Mouse (Mus musculus) urinary bladder, adult 2 months (tissue): Measurements from ENCODE around the gene Ccdc88c. TPM values are rescaled to one million over a fixed set of nuclear protein-coding genes. Genes with fewer than 3 reads are reported as not detected.

ENCODE experiments used
- DNase-seq: peaks from one replicate; pipeline ENCODE4 v3.0.0; 2022; ENCODE audit warnings: low spot score
- polyA plus RNA-seq: library from polyadenylated mRNA; depleted of rRNA; stranded (reverse); fragments of >200 nt; gene quantifications from 2 replicates; pipeline ENCODE4 v1.2.3, GENCODE M21; 2012; rRNA removed

Ccdc88c gene
- polyA plus RNA-seq, result 14.3 and 23.3 TPM in 2 replicates

DNA sequence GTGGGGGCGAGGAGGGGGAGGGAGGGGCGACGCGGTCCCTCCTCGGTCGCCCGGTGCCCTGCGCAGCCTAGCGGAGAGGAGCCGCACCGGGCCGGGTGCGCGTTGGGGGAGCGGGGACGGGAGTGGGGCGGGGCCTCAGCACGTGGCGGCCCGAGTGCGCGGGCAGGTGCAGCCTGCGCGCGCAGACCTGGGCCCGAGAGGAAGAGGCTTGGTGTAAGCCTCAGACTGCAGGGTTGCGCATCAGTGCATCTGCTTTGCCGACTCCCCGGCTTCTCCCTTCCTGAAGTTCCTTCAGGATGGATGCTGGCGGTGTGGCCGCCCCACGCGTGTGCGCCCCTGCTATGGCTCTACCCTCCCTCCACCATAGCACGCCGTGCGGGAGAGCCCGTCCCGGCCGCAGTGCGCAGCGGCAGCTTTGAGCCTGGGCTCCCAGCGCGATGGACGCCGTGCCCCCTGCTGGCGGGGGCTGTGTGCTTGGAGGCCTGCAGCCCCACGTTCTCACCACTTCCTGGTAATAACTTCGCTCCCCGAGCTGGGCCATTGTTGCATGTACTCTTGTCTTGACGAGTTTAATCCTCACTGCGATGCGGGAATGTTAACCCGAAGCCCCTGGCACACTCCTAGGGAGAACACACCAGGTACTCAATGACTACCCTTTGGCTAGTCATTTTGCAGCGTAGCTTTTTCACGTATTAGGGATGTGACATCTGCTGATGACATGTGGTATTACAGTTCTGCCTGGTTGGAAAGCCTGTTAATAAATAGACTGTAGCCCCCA lies at the start of gene Ccdc88c:
TSS of gene Ccdc88c (minus strand) at position 103 of the 778 bp plus-strand sequence.
- DNase-seq, result peak; percentile 74

DNA sequence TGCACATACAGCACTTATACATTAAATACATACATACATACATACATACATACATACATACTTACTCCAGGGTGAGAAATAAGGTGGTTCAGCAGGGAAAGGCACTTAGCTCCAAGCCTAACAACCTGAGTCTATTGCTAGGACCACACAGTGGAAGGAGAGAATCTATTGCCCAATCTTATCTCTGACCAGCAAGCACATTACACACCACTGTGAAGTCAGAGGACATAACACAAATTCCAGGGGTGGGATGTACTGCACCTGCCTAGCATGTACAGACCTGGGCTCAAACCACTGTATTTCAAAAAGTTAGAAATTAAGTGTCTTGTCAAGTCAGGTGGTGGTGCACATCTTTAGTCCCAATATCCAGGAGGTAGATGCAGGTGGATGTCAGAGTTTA lies 49.1 kb upstream of the Ccdc88c start:
- DNase-seq, result no peak

DNA sequence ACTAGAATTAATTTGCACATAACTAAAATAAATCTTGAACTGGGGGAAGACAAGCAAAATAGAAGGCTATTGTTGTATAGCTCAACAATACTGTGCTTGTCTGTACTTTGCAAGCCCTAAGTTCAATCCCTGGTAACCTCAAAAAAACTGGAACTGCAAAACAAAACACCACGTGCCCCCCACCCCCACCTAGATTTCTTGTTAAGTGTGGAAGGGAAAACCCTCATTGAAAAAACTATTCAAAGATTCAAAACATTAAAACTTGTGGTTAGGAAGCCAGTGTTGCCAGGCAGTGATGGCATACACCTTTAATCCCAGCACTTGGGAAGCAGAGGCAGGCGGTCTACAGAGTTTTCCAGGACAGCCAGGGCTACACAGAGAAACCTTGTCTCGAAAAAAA lies 46.6 kb upstream of the Ccdc88c start:
- DNase-seq, result no peak

DNA sequence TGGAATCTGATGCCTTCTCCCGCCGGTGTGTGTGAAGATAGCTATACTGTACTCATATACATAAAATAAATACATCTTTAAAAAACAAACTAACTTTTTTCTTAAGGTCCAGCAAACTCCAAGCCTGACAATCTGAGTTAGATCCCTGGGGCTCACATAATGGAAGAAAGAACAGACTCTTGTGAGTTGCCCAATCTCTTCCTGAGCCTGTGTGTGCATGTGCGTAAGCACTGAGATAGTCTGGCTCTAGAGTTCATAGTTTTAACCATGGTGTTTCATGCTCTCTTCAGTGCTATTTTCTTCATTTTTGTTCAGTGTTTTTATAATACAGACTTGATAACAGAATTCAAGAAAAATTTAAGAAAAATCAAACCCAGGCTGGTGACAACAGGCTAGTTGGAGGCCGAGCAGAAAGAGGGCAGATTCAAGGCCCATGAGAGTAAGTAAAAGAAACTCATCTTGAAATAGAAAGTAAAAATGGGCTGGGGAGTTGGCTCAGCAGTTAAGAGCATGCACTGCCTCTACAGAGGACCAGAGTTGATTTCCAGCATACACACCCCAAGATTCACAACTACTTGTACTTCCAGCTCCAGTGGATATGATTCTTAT lies 46.1 kb upstream of the Ccdc88c start:
- no peak for DNase-seq

DNA sequence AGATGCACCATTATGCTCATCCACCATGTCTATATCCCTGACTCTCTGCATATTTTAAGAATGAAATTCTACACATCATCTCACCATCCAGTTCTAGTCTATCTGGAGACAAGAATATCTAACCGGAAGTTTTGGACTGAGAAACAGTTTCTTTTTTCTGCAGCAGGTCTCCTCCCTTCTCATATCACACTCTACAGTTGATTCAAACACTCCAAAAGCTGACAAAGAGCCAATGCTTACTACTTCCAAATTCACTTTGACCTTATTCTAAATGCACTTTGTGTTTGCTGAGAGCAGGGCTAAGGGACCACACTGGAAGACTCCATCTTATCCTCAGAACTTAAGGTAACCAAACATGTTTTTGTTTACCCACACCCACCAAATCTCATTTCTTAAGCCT lies 41.0 kb upstream of the Ccdc88c start:
- no peak for DNase-seq

DNA sequence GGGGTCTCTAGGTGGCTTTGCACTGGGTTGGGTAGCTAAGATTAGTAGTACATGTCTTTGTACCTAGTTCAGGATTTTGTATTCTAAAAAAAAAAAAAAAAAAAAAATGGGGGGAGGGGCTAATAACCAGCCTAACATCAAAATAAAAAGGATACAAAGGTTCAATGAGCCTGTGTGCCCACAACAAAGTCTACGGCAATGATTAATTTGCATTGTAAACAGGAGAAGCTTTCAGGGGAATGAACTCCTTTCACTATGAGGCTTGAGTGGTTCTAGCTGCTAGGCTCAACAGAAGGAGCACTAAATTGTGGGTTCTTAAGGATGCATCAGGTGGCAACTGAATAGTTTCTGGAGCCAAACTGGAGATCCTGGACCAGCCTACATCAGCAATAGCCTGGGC lies 37.5 kb upstream of the Ccdc88c start:
- no peak for DNase-seq

DNA sequence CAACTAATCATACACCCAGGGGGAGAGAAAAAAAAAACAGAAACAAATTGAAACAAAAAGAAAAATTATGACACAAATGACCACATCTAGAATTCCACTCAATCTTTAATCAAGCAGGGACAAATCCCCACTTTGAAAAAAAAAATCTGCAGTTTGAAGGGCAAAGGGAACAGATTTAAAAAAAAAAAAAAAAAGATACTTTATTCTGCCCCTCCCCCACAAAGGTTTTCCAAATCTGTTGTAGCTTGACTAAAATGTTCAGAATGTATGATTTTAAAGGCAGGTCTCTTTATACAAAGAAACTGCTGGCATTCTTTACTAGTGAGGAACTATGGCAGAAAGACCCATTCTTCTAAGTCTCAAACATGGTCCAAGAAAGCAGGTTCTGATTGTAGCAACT lies 11.1 kb upstream of the Ccdc88c start:
- DNase-seq, result no peak

DNA sequence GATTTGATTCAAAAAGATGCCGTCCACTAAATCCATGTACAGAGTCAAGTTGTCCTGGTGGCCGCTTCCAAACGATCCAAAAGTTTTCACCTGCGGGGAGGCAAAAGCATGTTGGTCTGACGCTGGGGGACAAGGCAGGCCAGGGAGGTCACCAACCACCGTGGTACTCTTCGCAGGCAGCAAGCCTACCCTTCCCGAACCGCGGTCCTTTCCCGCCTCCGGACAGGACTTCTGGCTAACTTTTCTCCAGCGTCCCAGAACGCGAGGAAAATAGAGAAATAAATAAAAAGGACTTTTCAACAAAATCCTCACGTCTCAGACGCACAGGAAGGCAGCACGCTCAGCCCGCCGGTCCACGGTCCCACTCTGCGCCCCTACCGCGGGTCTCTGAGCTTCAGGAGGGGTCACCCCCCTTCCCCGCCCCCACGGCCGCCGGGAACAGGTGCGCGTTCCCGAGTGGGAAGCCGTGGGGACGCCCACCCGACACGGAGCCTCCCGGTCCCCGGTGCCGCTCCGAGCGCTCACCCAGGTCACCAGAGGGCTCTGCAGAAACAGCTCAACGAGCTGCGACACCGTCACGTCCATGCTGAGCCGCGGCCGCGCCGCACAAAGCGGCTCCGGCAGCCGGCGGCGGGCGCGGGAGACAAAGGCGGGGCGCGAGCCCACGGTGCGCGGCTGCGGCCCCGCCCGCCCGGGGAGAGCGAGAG lies 456 bp downstream of the Ccdc88c start:
- no peak for DNase-seq

DNA sequence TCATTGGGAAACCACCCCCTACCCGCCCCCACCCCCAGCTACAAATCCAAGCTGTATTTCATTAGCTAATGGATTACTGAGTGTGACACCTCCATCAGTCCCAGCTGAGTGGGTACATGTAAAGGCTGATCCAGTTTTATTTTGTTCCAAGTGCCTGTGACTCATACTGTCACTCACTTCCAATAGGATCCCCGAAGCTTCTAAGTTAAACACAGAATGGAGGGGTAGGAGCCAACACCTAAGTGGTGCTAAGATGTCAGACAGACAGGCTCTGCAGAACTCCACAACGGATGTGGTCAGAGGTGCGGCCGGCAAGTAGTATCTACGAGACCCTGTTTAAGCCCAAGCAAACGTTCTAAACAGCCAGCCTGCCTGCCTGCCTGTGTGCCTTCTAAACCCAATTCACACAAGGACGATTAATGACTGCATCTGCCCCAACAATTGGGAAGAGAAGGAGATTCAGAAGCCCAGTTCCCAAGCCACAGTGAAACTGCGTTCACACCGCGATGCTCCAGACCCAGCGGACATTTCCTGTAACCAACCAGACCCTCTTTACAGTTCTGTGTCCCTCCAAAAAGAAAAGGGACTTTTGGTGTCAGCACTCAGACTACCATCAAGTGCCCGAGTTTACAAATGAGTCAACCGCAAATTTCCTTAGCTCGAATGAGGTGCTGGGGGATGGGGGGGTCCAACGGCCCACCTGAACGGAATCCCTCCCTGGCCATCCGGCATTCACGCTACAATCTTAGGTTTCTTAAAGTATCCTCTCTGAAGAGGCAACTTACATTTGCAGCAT lies 1.2 kb downstream of the Ccdc88c start:
- no peak for DNase-seq

DNA sequence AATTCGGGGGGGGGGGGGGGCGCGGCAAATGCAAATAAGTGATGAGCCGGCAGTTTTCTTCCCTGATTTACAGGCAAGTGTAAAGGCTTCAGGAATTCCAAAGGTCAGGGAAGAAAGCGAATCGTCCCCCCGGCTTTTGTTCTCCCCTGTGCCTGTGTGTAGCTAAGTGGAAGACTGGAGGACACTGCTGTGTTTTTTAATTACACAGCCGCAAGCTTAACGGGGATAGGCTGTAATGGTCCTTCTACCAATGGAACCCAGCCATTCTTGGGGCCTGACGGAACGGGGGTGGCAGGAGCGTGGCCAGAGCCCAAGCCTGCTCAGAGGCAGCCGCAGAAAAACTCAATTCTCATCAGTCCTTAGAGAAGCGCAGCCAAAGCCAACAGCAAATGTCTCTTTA lies 1.9 kb downstream of the Ccdc88c start:
- no peak for DNase-seq

DNA sequence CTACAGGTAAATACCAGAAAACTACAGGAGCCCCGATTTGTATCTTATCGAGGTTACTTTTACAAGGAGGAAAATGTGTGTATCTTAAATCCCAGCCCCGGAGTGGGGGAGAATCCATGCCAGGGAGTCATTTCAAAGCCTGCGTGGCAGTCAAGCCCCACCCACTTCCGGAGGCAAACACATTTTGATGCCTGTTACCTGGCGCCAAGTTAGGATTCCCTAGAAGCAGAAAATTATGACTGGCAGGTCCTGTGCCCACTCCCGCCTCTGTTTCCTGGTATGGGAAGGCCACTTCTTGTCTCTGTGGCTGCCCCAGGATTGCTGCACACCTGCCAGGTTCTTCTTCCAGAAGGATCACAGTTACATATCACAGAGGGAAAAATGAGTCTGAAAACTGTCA lies 2.3 kb downstream of the Ccdc88c start:
- no peak for DNase-seq

DNA sequence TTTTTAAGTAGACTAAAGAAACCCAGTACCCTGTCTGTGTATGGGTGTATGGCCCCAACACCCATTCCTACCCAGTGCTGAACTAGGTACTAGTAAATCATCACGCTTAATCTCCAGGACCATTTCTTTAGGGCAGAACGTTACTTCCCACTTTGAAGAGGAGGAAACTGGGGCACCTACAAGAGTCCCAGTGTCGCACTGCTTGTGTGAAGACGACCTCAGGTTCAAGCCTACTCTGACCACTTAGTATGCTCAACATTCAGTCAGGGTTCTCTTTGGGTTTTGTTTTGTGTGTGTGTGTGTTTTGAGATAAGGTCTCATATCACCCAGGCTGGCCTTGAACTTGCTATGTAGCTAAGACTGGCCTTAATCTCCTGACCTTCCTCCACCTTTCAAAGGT lies 2.8 kb downstream of the Ccdc88c start:
- DNase-seq, result no peak

DNA sequence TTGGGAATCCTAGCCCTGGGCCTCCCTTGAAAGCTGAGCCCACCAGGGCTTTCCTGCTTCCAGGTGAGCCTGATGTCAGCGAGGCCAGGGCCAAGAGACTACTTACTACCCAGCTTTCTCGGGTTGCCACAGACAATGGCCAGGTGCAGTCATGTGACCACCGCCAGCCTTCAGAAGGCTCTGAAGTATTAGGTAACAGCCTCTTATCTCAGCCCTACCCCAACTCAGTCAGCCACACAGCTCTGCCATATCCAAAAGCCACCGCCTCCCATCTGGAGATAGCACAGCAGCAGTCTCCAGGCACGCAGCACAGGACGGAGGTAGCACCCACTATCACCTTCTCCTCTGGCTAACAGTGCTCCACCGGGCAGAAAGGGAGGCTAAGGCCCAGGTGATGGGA lies 3.5 kb downstream of the Ccdc88c start:
- no peak for DNase-seq

DNA sequence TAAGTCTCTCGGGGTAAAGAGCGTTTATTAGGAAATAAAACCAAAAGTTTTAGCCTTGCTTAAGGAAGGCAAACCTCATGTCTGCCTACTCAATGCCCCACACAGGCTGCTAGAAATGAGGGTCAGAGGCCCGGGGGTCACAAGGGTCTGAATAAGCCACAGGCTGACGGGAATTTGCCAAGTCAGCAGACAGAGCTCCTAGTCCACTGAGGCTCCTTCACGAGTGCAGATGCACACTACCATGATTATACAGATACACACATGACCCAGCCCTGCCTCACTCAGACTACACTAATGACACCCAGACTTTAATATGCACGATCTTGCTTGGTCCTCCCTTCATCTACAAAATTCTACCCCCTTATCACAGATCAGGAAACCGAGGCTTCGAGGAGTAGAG lies 4.0 kb downstream of the Ccdc88c start:
- DNase-seq, result no peak

DNA sequence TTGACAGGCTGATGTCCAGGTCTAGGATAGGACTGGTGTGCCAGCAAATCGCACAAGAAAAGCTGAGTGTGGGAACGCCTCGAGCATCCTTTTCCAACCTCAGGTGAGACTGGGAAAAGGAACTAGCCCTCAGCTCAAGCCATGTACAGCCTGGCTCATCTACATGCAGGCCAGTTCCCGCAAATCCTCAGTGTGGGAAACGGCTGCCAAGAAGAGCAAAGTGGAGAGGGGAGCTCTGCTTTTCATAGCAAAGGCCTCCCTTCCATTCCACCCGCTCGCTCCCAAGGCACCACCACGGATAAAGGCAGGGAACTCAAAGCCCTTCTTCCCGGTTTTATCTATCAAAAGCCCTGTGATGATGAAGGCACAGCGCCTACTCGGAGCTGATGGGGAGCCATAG lies 5.7 kb downstream of the Ccdc88c start:
- DNase-seq, result peak; percentile 11

DNA sequence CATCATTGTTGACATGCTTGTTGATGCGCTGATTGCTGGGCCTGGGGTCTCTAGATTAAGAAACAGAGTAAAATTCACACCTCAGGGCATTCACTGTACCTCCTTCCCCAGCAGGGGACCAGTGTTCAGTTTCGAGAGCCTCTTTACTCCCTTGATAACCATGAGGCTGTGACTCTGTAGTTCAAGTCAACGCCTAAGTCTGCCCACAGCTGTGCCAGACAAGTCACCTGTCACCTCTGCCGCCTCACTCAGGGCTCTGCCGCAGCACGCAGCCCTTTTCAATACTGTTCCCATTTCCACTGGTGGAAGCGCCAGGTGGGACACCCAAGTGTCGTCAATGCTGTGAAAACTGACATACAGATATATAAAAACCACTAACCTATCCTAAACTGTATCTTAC lies 6.5 kb downstream of the Ccdc88c start:
- DNase-seq, result peak; percentile 13

DNA sequence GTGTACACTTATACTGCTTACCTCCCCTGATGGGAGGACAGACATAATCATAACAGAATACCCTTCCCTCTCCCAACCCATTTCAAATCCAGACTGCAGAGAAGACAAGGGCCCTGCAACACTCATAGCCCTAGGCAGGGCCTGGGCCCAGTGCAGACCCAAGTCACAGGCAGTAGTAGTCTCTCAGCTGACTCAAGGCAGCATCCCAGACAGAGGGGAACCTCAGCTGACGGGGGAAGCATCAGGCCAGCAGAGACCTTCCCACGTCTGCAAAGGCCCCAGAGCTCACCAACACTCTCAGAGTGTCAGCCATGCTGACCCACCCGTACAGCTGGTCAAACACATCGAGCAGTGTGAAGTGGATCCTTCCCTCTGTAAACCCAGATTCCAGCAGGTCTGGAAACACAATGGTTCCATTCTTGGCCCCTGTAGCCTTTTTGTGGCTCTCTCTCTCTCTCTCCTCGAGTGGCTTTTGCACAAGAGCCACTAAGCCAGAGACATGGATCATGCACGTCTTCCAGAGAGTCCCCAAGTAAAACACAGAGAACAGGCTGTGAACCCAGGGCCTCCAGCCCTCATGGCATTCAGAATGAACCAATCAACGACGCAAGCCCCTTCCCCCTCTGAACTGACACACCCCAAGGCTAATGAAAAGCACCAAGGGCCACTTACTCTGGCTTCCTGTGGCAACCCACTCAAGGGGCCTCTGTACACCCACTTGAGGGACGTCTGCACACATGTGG lies 7.2 kb downstream of the Ccdc88c start:
- peak; percentile 9 for DNase-seq

DNA sequence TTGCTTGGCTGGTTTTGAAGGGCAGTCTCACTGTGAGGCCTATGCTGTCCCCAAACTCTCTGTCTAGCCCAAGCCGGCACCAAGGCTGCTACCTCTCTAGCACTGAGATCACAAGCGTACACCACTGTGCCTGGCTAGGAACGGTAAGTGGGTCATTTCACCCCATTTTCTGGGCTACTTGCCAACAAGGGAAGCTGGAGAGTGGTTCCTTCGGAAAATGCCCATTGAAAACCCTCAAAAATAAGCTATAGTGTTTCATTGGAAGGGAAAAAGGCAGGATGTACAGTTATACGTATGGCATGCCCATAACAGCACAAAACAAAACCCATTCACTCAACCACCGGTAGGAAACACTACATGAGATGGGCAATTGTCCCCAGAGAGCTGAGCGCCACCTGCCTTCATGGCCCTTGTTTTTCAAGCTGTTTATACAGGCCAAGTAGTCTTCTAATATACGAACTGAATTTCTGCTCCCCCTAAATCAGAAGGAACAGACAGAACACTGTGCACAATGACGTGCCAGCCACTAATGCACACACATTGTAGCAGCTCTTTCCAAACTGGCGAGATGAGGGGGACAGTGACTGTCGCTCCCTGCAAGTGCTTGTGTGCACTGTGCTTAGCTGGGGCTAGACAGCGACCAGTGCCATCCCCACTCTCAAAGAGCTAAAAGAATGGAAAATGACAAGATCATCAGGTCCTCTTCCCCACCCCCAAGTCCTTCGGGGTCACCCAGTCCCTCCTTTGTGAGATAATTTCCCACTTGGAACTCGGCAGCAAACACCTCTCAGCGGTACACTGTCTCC lies 8.4 kb downstream of the Ccdc88c start:
- DNase-seq, result peak; percentile 17

DNA sequence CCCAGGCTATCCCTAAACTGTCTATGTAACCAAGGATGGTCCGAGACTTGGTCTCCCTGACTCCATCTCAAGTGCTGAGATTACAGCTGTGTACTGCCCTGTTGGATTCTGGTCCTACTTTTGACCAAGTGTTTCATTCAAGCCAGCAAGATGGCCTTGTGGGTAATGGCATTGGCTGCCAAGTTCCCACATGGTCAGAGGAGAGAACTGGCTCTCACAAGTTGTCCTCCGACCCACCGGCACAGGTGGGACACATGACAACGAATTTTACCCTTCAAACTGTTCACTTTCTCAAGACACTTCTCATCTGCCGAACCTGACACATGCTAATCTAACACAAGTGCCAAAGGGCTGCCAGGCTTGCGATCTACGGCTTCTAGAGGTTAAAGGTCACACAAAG lies 9.4 kb downstream of the Ccdc88c start:
- no peak for DNase-seq

DNA sequence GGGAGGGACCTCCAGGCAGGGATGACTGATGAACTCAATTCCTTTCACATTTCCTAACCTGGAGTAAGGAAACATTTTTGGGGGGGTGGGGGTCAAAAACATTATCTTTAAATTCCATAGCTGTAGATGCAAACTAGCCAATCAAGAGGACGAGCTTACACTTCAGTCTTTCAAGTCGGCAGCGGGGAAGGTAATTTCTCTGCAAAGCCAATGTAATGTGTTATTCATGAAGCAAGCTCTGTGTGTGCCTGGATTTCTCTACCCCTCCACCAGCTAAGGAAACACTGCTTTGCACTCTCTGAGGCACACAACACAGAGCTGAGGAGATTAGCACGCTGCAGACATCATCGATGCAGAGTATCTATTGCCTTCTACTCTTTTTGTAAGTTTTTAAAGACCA lies 9.8 kb downstream of the Ccdc88c start:
- no peak for DNase-seq

DNA sequence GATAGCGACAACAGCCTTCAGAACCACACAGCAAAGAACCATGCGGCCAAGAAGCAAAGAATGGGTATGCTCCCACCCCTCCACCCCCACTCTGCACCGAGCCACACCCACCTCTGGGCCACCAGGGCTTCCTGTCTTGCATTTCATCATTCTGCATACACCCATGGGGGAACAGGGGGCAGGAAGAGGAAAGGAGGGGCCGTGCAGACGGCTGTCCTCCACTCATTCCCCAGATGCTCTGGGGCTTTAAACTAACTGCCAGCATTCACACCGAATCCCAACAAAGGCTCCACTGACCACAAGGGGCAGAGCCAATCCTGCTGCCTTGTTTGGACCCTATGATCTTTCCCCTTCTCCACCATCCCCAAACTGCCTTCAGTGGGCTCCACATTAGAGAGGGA lies 10.9 kb downstream of the Ccdc88c start:
- no peak for DNase-seq
